Mouse (Mus musculus): ENCODE measurements around the gene Ackr3.

- TF ChIP-seq POLR2A (IDR thresholded peaks at IDR 0.05; ENCODE audit: low read depth, low read length) = no peak
- no peak for TF ChIP-seq CTCF (conservative IDR thresholded peaks at IDR 0.05 in 1 of 2, IDR thresholded peaks at IDR 0.05 in 1 of 2; ENCODE audit: low read depth in 2 of 2, low read length in 2 of 2)
- TF ChIP-seq MXI1 (IDR thresholded peaks at IDR 0.05; ENCODE audit: low read depth, low read length) = no peak
- no peak for TF ChIP-seq ZC3H11A (IDR thresholded peaks at IDR 0.05; ENCODE audit: low read depth, low read length)
- no peak for TF ChIP-seq MAZ (IDR thresholded peaks at IDR 0.05; ENCODE audit: low read depth, low read length)
These were observed 25.8 kb upstream of the Ackr3 start for GRCm38 (mm10) chr1:90177978-90178377.

All from CH12.LX (cell line).